Mouse (Mus musculus) liver, adult 2 months (tissue): ENCODE measurements around the gene Nfkbie. TPM values are rescaled to one million over a fixed set of nuclear protein-coding genes. Genes with fewer than 3 reads are reported as not detected.

ENCODE experiments used
- DNase-seq: peaks from one replicate; pipeline ENCODE4 v3.0.0-alpha.2; 2011; ENCODE audit warnings: low read depth, low spot score; ENCODE audit errors: extremely low read depth
- H3K27ac ChIP-seq: fragments of 200-500 bp; replicated peaks from 2 replicates; pipeline ENCODE4 v1.5.1; 2012; ENCODE audit warnings: low read depth, mild to moderate bottlenecking, control low read depth, inconsistent platforms, low read length; ENCODE audit not compliant: insufficient read depth
- H3K27me3 ChIP-seq: fragments of 200-500 bp; 2 replicates; pipeline ENCODE4 v1.6.1; 2012; ENCODE audit warnings: mild to moderate bottlenecking, moderate library complexity, low read length, inconsistent platforms; ENCODE audit not compliant: control insufficient read depth, insufficient read depth
- H3K36me3 ChIP-seq: fragments of 200-500 bp; 2 replicates; pipeline ENCODE4 v1.6.1; 2012; ENCODE audit warnings: low read length, inconsistent platforms; ENCODE audit not compliant: control insufficient read depth, insufficient read depth
- H3K4me1 ChIP-seq: fragments of 200-500 bp; 2 replicates; pipeline ENCODE4 v1.6.1; 2011; ENCODE audit warnings: low read length; ENCODE audit not compliant: control insufficient read depth, insufficient read depth
- H3K4me3 ChIP-seq: fragments of 200-500 bp; 2 replicates; pipeline ENCODE4 v1.5.1; 2011; ENCODE audit warnings: low read depth, mild to moderate bottlenecking, control low read depth, low read length, moderate library complexity; ENCODE audit not compliant: insufficient read depth
- H3K79me2 ChIP-seq: fragments of 200-500 bp; 2 replicates; pipeline ENCODE4 v1.6.1; 2012; ENCODE audit warnings: inconsistent platforms, mild to moderate bottlenecking, low read length, moderate library complexity; ENCODE audit not compliant: control insufficient read depth, insufficient read depth
- H3K9ac ChIP-seq: fragments of 200-500 bp; 2 replicates; pipeline ENCODE4 v1.6.1; 2012; ENCODE audit warnings: low read depth, mild to moderate bottlenecking, control low read depth, inconsistent platforms, low read length
- CTCF ChIP-seq: fragments of 200-500 bp; IDR thresholded peaks from 2 replicates; pipeline ENCODE4 v1.5.1; 2011; ENCODE audit warnings: low read depth, low read length, control low read depth
- POLR2A ChIP-seq: fragments of 200-500 bp; IDR thresholded peaks from 2 replicates; pipeline ENCODE4 v1.6.1; 2011; ENCODE audit warnings: low read length, control low read depth; ENCODE audit not compliant: insufficient read depth; ENCODE audit errors: extremely low read depth
- WGBS: fragments of 180-500 bp; shearing (Covaris S2); methylation state at CpG from one replicate; pipeline ENCODE4 v1.1.7; 2018; 5-methylcytosine and 5-hydroxymethylcytosine counted together
- polyA plus RNA-seq: library from polyadenylated mRNA; depleted of rRNA; stranded (reverse); fragments of >200 nt; gene quantifications from 2 replicates; pipeline ENCODE4 v1.2.3, GENCODE M21; 2012
- total RNA-seq: library from RNA; depleted of rRNA; stranded (reverse); fragments of >200 nt; gene quantifications from 2 replicates; pipeline ENCODE4 v1.2.3, GENCODE M21; 2014

The Nfkbie gene
- total and polyA plus RNA-seq, 2 experiments: 1.6 to 3.0 TPM

DNA sequence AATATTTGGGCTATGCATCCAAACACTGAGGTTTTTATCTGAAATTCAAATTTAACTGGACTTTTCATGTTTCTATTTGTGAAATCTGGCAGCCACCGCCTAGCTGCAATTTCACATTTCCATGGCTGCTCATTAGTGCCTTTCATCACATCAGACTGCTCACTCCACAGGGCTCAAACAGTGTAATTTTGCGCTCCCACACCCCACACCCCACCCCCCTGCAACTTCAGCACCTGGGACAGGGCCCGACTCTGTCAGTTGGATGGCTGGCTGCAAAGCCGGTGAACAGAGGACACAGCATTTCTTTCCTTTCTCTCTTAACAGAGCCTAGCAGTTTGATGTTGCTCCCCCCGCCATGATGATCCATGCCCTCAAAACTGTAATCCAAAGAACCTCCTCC is 19.2 kb upstream of the Nfkbie start:
- no peak overlapping the region for H3K9ac ChIP-seq
- peaks cover 15% of the 10 kb centered on the region for H3K27me3 ChIP-seq
- 14% methylated on average over 5 of the region's 5 CpGs for WGBS
- H3K79me2 ChIP-seq: no peaks in the 10 kb centered on the region
- no peak overlapping the region for H3K27ac ChIP-seq
- H3K4me1 ChIP-seq: no peaks in the 10 kb centered on the region
- no peak for DNase-seq
- H3K4me3 ChIP-seq: no peak overlapping the region
- no peak for TF ChIP-seq CTCF
- TF ChIP-seq POLR2A: no peak
- no peaks in the 10 kb centered on the region for H3K36me3 ChIP-seq

DNA sequence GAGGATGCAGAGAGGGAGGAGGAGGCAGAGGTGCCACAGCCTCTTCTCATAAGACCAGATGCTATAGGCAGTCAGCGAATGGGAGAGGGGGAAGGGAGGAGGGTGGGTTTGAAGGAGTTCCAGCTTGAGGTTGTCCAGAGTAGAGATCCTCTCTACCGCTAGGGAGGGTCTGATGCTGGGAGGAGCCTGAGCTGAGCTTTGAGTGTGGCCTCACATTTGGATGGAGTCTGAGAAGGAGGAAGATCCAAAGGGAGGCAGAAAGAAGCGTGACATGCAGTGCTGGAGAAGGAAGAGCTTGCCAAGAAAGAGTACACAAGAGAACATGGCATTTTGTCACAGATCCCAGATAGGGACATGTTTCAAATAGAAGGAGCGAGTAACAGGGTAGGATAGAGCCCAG is 17.1 kb upstream of the Nfkbie start:
- no peak overlapping the region for H3K27ac ChIP-seq
- H3K9ac ChIP-seq: no peak overlapping the region
- peaks cover 19% of the 10 kb centered on the region for H3K27me3 ChIP-seq
- H3K36me3 ChIP-seq: no peaks in the 10 kb centered on the region
- H3K4me1 ChIP-seq: no peaks in the 10 kb centered on the region
- TF ChIP-seq CTCF (no peak), POLR2A (no peak)
- WGBS: 61% methylated on average over 4 of the region's 4 CpGs
- H3K4me3 ChIP-seq: no peak overlapping the region
- H3K79me2 ChIP-seq: no peaks in the 10 kb centered on the region
- no peak for DNase-seq

DNA sequence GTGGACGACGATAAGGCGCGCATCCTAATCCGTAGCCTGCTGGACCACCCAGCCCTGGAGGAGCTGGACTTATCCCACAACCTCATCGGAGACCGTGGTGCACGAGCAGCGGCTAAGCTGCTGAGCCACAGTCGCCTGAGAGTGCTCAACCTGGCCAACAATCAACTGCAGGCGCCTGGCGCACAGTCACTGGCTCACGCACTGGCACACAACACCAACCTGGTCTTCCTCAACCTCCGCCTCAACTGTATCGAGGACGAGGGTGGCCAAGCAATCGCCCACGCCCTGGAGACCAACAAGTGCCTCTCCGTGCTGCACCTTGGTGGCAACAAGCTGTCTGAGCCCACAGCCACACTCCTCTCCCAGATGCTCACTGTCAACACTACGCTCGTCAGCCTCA is 15.8 kb upstream of the Nfkbie start:
- Histone ChIP-seq H3K27ac (no peak overlapping the region), H3K4me1 (no peaks in the 10 kb centered on the region), H3K9ac (no peak overlapping the region), H3K27me3 (peaks cover 27% of the 10 kb centered on the region), H3K36me3 (no peaks in the 10 kb centered on the region), H3K79me2 (no peaks in the 10 kb centered on the region), H3K4me3 (no peak overlapping the region)
- DNase-seq: no peak
- TF ChIP-seq CTCF (no peak), POLR2A (no peak)
- WGBS: 64% methylated on average over 21 of the region's 21 CpGs

DNA sequence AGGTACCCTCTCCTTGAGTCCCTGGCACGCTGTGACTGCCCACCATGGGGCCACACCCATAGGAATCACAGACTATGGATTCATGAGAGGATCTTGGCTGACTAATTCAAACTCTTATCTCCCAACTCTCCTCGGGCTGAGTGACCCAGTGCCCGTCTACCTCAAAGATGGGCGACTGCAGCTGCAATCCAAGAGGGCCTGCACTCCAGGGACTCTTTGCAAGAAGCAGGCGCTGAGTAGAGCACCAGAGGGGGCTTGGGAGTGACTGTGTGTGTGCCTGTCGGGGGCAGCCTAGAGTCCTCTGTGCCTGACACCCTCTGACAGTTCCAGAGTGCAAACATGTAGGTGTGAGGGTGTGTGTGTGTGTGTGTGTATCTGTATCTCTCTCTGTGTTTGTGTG is 13.4 kb upstream of the Nfkbie start:
- DNase-seq: no peak
- WGBS: 17% methylated on average over 6 of the region's 6 CpGs
- H3K9ac ChIP-seq: no peak overlapping the region
- no peak overlapping the region for H3K4me3 ChIP-seq
- H3K27me3 ChIP-seq: peaks cover 34% of the 10 kb centered on the region
- no peaks in the 10 kb centered on the region for H3K79me2 ChIP-seq
- no peaks in the 10 kb centered on the region for H3K4me1 ChIP-seq
- no peak overlapping the region for H3K27ac ChIP-seq
- H3K36me3 ChIP-seq: no peaks in the 10 kb centered on the region
- TF ChIP-seq CTCF (no peak), POLR2A (no peak)

DNA sequence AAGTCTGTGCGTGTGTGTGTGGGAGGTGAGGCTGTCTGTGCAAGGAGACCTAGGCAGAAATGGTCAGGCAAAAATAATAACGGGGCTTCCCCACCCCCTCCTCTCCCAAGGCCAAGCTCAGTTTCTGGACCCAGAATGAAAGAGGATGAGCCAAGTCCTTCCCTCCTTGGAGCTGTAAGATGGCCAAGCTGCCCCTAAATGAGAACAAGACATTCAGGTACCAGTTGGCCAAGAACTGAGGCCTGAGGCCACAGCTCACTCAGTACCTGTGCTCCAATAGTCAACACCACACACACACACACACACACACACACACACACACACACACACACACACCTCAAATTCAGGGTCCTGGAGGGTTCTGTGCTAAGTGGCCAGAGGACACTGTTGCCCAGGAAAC is 12.8 kb upstream of the Nfkbie start:
- Histone ChIP-seq H3K27me3 (peaks cover 36% of the 10 kb centered on the region), H3K4me3 (no peak overlapping the region), H3K36me3 (no peaks in the 10 kb centered on the region), H3K79me2 (no peaks in the 10 kb centered on the region), H3K27ac (no peak overlapping the region), H3K4me1 (no peaks in the 10 kb centered on the region), H3K9ac (no peak overlapping the region)
- 47% methylated on average over 2 of the region's 2 CpGs for WGBS
- TF ChIP-seq POLR2A: no peak
- no peak for TF ChIP-seq CTCF
- no peak for DNase-seq

DNA sequence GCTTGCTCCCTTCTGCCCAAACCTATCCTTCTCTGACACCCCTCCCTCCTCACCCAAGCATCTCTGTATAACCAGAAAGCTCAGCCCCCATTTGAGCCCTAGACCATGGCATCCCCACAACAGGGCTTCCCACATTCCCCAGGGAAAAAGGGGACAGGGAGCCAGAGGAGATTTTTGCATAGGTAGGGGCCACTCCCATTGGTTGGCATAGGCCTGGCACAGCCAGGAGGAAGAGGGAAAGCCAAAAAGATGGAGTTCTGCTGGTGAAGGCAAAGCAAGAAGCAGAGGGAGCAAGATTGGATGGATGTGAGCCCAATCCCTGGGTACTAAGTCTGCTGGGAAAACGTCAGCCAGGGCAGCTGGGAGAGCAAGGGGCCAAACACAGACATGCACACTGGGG is 12.4 kb upstream of the Nfkbie start:
- Histone ChIP-seq H3K4me1 (no peaks in the 10 kb centered on the region), H3K36me3 (no peaks in the 10 kb centered on the region), H3K9ac (no peak overlapping the region), H3K27me3 (peaks cover 36% of the 10 kb centered on the region), H3K4me3 (no peak overlapping the region), H3K27ac (no peak overlapping the region), H3K79me2 (no peaks in the 10 kb centered on the region)
- WGBS: 33% methylated on average over 1 of the region's 1 CpGs
- TF ChIP-seq CTCF: no peak
- TF ChIP-seq POLR2A: no peak
- no peak for DNase-seq
